Mouse (Mus musculus) kidney, adult 2 months (tissue): ENCODE measurements around the gene Fhod1.

ENCODE experiments used
- CTCF ChIP-seq: fragments of 200-500 bp; conservative IDR thresholded peaks from 2 replicates; pipeline ENCODE4 v1.5.1; 2011; ENCODE audit warnings: low read depth, mild to moderate bottlenecking, control low read depth, low read length, moderate library complexity, mixed read lengths; ENCODE audit not compliant: insufficient read depth, insufficient read length
- POLR2A ChIP-seq: fragments of 200-500 bp; IDR thresholded peaks from one replicate; pipeline ENCODE4 v1.6.1; 2011; ENCODE audit warnings: low read depth, low read length, control low read depth

GRCm38 (mm10) chr8:105378673-105379072, 30.9 kb upstream of the Fhod1 start:
- TF ChIP-seq CTCF (no peak), POLR2A (no peak)
